Mouse (Mus musculus) heart, adult 2 months (tissue): Measurements from ENCODE around the gene Tmem170. TPM values are rescaled to one million over a fixed set of nuclear protein-coding genes. Genes with fewer than 3 reads are reported as not detected.

ENCODE experiments used
- DNase-seq, 2 experiments: peaks; one replicate each; pipeline ENCODE4 v3.0.0; 2021
- H3K27ac ChIP-seq: fragments of 200-600 bp; 2 replicates; pipeline ENCODE4 v1.8.1; 2022
- H3K27me3 ChIP-seq: fragments of 200-500 bp; 2 replicates; pipeline ENCODE4 v1.6.1; 2012; ENCODE audit warnings: mild to moderate bottlenecking, low read length, inconsistent platforms, mixed read lengths; ENCODE audit not compliant: control insufficient read depth, insufficient read depth
- H3K36me3 ChIP-seq: fragments of 200-500 bp; 2 replicates; pipeline ENCODE4 v1.6.1; 2012; ENCODE audit warnings: low read length, inconsistent platforms; ENCODE audit not compliant: control insufficient read depth, insufficient read depth
- H3K4me1 ChIP-seq: fragments of 200-500 bp; 2 replicates; pipeline ENCODE4 v1.6.1; 2011; ENCODE audit warnings: low read length; ENCODE audit not compliant: control insufficient read depth, insufficient read depth
- H3K4me3 ChIP-seq: fragments of 200-600 bp; 2 replicates; pipeline ENCODE4 v1.8.1; 2022
- H3K79me2 ChIP-seq: fragments of 200-500 bp; replicated peaks from 2 replicates; pipeline ENCODE4 v1.6.1; 2012; ENCODE audit warnings: mild to moderate bottlenecking, inconsistent platforms, low read length, moderate library complexity, mixed read lengths; ENCODE audit not compliant: control insufficient read depth, insufficient read depth
- H3K9ac ChIP-seq: fragments of 200-500 bp; 2 replicates; pipeline ENCODE4 v1.6.1; 2012; ENCODE audit warnings: low read depth, mild to moderate bottlenecking, control low read depth, inconsistent platforms, low read length, mixed read lengths
- CTCF ChIP-seq: fragments of 200-600 bp; IDR thresholded peaks from 2 replicates; pipeline ENCODE4 v1.8.1; 2022; ENCODE audit warnings: antibody characterized with exemption, mild to moderate bottlenecking, moderate library complexity
- EP300 ChIP-seq: fragments of 200-500 bp; IDR thresholded peaks from 2 replicates; pipeline ENCODE4 v1.6.1; 2011; ENCODE audit warnings: low read depth, low read length, control low read depth; ENCODE audit not compliant: insufficient read depth
- POLR2A ChIP-seq: fragments of 200-500 bp; IDR thresholded peaks from 2 replicates; pipeline ENCODE4 v1.6.1; 2011; ENCODE audit warnings: mild to moderate bottlenecking, low read depth, low read length, control low read depth; ENCODE audit not compliant: insufficient read depth
- WGBS: fragments of 180-500 bp; shearing (Covaris S2); methylation state at CpG from one replicate; pipeline ENCODE4 v1.1.7; 2018; 5-methylcytosine and 5-hydroxymethylcytosine counted together
- intact Hi-C: fragments of 180-260 bp; cut with DNase I; formaldehyde crosslinking; loops from one replicate; pipeline ENCODE4 v1.15.1; 2025
- polyA plus RNA-seq: library from polyadenylated mRNA; depleted of rRNA; stranded (reverse); fragments of >200 nt; gene quantifications from 2 replicates; pipeline ENCODE4 v1.2.3, GENCODE M21; 2012
- total RNA-seq, 2 experiments: library from RNA; stranded (reverse); gene quantifications; 2 replicates each; pipeline ENCODE4 v1.2.3; 2021

Tmem170 gene
- total and polyA plus RNA-seq, 3 experiments = 2.1 to 2.9 (median 2.7) TPM

DNA sequence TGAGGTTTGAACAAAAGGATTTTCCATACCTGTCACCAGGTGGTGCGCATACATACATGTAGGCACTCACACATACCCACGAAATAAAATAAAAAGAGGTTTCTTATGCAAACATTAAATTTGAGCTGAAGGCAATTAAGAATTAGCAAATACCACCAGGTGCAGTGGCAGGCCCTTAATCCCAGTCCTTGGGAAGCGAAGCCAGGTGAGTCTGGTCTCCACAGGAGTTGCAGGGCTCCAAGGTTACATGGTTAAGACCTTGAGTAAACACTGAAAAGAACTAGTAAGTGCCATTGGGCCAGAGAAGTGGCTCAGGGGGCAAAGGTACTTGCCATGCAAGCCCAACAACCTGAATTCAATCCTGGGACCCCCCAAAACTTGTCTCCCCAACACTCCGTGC lies 7.1 kb upstream of the Tmem170 start:
- TF ChIP-seq CTCF = no peak
- no peak for TF ChIP-seq EP300
- no peak for TF ChIP-seq POLR2A
- no peaks in the 10 kb centered on the region for H3K4me1 ChIP-seq
- no peak overlapping the region for H3K9ac ChIP-seq
- WGBS = 86% methylated on average over 4 of the region's 4 CpGs
- H3K27me3 ChIP-seq = no peaks in the 10 kb centered on the region
- no peak overlapping the region for H3K4me3 ChIP-seq
- DNase-seq = no peak
- H3K36me3 ChIP-seq = no peaks in the 10 kb centered on the region
- no peaks in the 10 kb centered on the region for H3K79me2 ChIP-seq
- H3K27ac ChIP-seq = no peak overlapping the region
- intact Hi-C loops = loop anchor here (5.0 kb wide), 1 partner anchor 39 kb away; no protein-coding TSS in a partner anchor

DNA sequence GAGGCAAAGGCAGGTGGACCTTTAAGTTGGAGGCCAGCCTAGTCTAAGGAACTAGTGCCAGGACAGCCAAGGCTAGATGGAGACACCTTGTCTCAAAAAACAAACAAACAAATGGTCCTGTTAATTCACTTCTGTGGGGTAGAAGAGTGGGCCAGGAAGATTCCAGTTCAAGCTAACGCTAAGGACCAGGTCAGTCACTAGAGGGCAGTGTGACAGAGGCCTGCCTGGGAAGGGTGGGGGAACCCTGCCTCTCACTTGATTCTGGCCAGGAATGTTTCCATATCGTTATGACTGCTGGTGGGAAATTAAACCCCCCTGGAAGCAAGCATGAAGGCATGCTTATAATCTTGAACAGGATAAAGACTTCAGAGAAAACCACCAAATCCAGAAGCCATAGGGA lies 5.0 kb upstream of the Tmem170 start:
- intact Hi-C loops = loop anchor here (1.0 to 5.0 kb wide), 3 partner anchors 41 to 153 kb away; no protein-coding TSS in a partner anchor
- H3K36me3 ChIP-seq = no peaks in the 10 kb centered on the region

DNA sequence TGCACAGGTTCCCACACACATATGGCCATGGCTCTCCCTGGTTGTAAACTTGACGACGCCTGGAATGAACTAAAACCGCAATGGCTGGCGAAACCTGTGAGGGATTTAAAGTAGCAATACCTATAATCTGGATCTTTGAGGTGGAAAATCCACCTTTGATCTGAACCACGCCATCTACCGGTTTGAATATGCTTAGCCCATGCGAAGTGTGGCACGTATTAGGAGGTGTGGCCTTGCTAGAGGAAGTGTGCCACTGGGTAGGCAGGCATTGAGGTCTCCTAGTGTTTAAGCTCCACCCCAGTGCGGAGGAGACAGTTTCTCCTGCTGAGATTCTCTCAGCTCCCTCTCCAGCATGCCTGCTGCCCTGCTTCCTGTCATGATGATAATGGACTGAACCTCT lies 1.2 kb upstream of the Tmem170 start:
- no peak overlapping the region for H3K9ac ChIP-seq
- TF ChIP-seq POLR2A (no peak), CTCF (no peak), EP300 (no peak)
- whole genome bisulfite sequencing = 67% methylated on average over 9 of the region's 9 CpGs
- H3K27ac ChIP-seq = no peak overlapping the region
- H3K36me3 ChIP-seq = no peaks in the 10 kb centered on the region
- no peak overlapping the region for H3K4me3 ChIP-seq
- H3K79me2 ChIP-seq = no peaks in the 10 kb centered on the region
- H3K27me3 ChIP-seq = no peaks in the 10 kb centered on the region
- intact Hi-C loops = loop anchor here (2.0 kb wide), 1 partner anchor 199 kb away; no protein-coding TSS in a partner anchor
- no peak for DNase-seq
- H3K4me1 ChIP-seq = peaks cover 3% of the 10 kb centered on the region

More for the DNA sequence above, 5.0 kb upstream of the Tmem170 start:
- TF ChIP-seq POLR2A (no peak), EP300 (no peak), CTCF (peak; percentile 85)
- Histone ChIP-seq H3K79me2 (no peaks in the 10 kb centered on the region), H3K27me3 (no peaks in the 10 kb centered on the region), H3K9ac (no peak overlapping the region), H3K4me1 (peaks cover 1% of the 10 kb centered on the region; the same call in 1 of the 2 replicates), H3K27ac (no peak overlapping the region), H3K4me3 (no peak overlapping the region)
- DNase-seq = peak; percentile 25 to 52
- 2% methylated on average over 2 of the region's 2 CpGs for WGBS

DNA sequence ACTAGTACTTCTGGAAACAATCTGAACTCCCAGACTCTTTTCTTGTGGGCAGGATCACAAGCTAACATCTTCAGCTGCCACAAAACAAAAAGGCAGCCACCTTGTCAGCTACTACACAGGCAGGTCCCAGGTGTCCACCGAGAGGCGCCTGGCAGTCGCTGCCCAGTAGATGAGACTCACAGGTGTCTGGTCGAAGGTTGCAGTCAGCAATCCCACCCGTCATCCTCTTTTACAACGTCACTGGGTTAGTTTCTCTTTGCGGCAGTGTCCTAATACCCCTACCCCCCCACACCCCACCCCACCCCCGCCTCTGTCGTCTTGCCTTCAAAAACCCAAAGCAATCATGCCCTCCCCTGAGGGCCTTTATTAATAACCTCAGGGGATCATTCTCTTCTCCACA lies 792 bp downstream of the Tmem170 start:
- no peaks in the 10 kb centered on the region for H3K79me2 ChIP-seq
- DNase-seq = peak; percentile 17 to 36

DNA sequence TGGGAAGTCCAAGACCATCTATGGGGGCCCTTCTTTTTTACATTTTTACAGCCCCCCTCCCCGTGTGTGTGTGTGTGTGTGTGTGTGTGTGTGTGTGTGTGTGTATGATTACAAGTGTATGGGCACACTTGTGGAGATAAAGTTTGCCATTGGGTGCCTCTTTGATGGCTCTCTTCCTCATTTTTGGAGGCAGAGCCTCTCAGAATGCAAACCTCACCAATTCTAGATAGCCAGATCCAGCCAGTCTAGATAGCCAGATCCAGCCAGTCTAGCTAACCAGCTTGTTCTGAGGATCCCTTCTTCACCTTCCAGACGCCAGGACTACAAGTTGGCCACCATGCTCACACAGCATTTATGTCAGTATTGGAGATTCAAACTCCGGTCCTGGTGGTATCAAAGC lies 5.3 kb downstream of the Tmem170 start:
- Histone ChIP-seq H3K27me3 (no peaks in the 10 kb centered on the region), H3K4me3 (no peak overlapping the region), H3K4me1 (peaks cover 2% of the 10 kb centered on the region; the same call in 1 of the 2 replicates), H3K36me3 (no peaks in the 10 kb centered on the region), H3K9ac (no peak overlapping the region), H3K27ac (no peak overlapping the region), H3K79me2 (no peaks in the 10 kb centered on the region)
- TF ChIP-seq EP300 (no peak), CTCF (no peak), POLR2A (no peak)
- 77% methylated on average over 3 of the region's 3 CpGs for WGBS
- DNase-seq = no peak
- intact Hi-C loops = no loop called here

More for the DNA sequence above, 792 bp downstream of the Tmem170 start:
- Histone ChIP-seq H3K4me3 (peak overlapping the region; percentile 92), H3K27ac (peak overlapping the region; percentile 93), H3K4me1 (peaks cover 3% of the 10 kb centered on the region), H3K9ac (peak overlapping the region; percentile 77), H3K36me3 (no peaks in the 10 kb centered on the region), H3K27me3 (no peaks in the 10 kb centered on the region)
- 10% methylated on average over 9 of the region's 9 CpGs for WGBS
- TF ChIP-seq EP300 = no peak
- no peak for TF ChIP-seq CTCF
- no peak for TF ChIP-seq POLR2A
- intact Hi-C loops = loop anchor here (1.0 to 2.0 kb wide), 2 partner anchors 20 to 197 kb away; no protein-coding TSS in a partner anchor

DNA sequence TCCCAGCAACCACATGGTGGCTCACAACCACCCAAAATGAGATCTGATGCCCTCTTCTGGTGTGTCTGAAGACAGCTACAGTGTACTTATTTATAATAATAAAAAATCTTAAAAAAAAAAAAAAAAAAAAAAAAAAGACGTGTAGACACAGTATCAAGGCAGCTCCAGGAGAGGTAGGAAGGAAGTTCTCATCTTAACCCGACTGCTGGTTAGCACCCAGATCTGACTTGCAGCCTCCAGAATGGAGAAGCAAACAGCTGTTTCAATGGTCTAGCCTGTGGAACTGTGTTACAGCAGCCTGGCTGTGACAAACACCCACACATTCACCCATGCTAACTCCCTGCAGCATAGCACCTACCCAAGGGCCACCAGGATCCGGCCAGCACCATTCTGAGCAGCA lies 6.2 kb downstream of the Tmem170 start:
- no peak for TF ChIP-seq CTCF
- TF ChIP-seq POLR2A = no peak
- TF ChIP-seq EP300 = no peak
- H3K36me3 ChIP-seq = no peaks in the 10 kb centered on the region
- WGBS = 66% methylated on average over 3 of the region's 3 CpGs
- H3K79me2 ChIP-seq = no peaks in the 10 kb centered on the region
- H3K4me3 ChIP-seq = no peak overlapping the region
- H3K27ac ChIP-seq = no peak overlapping the region
- no peaks in the 10 kb centered on the region for H3K27me3 ChIP-seq
- intact Hi-C loops = no loop called here
- H3K9ac ChIP-seq = no peak overlapping the region
- no peaks in the 10 kb centered on the region for H3K4me1 ChIP-seq
- no peak for DNase-seq
